Mouse (Mus musculus) neural tube, embryonic 14.5 days (tissue): Measurements from ENCODE around the gene Ppp2r5a. TPM values are rescaled to one million over a fixed set of nuclear protein-coding genes. Genes with fewer than 3 reads are reported as not detected.

ENCODE experiments used
- ATAC-seq: fragments of 200-750 bp; cut with Nextera tagmentation; 2 replicates; pipeline ENCODE4 v1.8.0; 2017; ENCODE audit warnings: low read depth, mild to moderate bottlenecking, moderate TSS enrichment, moderate library complexity
- H3K27ac ChIP-seq: fragments of 300-500 bp; sonication (generic); 2 replicates; pipeline ENCODE4 v1.5.1; 2014; ENCODE audit warnings: low read depth, mild to moderate bottlenecking, control low read depth, low read length, moderate library complexity, mixed read lengths
- H3K27me3 ChIP-seq: fragments of 300-500 bp; sonication (generic); 2 replicates; pipeline ENCODE4 v1.6.1; 2014; ENCODE audit warnings: low read length; ENCODE audit not compliant: control insufficient read depth, insufficient read depth
- H3K36me3 ChIP-seq: fragments of 300-500 bp; sonication (generic); 2 replicates; pipeline ENCODE4 v1.6.1; 2014; ENCODE audit warnings: low read length, mixed read lengths; ENCODE audit not compliant: control insufficient read depth, insufficient read depth
- H3K4me1 ChIP-seq: fragments of 300-500 bp; sonication (generic); 2 replicates; pipeline ENCODE4 v1.6.1; 2014; ENCODE audit warnings: low read length; ENCODE audit not compliant: control insufficient read depth, insufficient read depth
- H3K4me2 ChIP-seq: fragments of 300-500 bp; sonication (generic); 2 replicates; pipeline ENCODE4 v1.6.1; 2014; ENCODE audit warnings: mild to moderate bottlenecking, low read depth, low read length, control low read depth
- H3K4me3 ChIP-seq: fragments of 300-500 bp; sonication (generic); 2 replicates; pipeline ENCODE4 v1.5.1; 2014; ENCODE audit warnings: low read depth, low read length, control low read depth, mixed read lengths
- H3K9ac ChIP-seq: fragments of 300-500 bp; sonication (generic); replicated peaks from 2 replicates; pipeline ENCODE4 v1.6.1; 2014; ENCODE audit warnings: low read depth, mild to moderate bottlenecking, control low read depth, low read length, mixed read lengths
- H3K9me3 ChIP-seq: fragments of 300-500 bp; sonication (generic); 2 replicates; pipeline ENCODE4 v1.6.1; 2016; ENCODE audit warnings: low read length; ENCODE audit not compliant: control insufficient read depth
- WGBS: fragments of 180-500 bp; shearing (Covaris S2); extraction: QIAGEN DNeasy Blood & Tissue Kit; methylation state at CpG from one replicate; pipeline ENCODE4 v1.1.7; 2014; 5-methylcytosine and 5-hydroxymethylcytosine counted together
- polyA plus RNA-seq: library from polyadenylated mRNA; unstranded; fragments of >200 nt; fragmentation: Nextera tagmentation; extraction: Ambion mirVana; gene quantifications from 2 replicates; pipeline ENCODE4 v1.2.1, GENCODE M21; 2014

Gene Ppp2r5a
- polyA plus RNA-seq, 1 experiment from 2014 or later, result 6.9 TPM

DNA sequence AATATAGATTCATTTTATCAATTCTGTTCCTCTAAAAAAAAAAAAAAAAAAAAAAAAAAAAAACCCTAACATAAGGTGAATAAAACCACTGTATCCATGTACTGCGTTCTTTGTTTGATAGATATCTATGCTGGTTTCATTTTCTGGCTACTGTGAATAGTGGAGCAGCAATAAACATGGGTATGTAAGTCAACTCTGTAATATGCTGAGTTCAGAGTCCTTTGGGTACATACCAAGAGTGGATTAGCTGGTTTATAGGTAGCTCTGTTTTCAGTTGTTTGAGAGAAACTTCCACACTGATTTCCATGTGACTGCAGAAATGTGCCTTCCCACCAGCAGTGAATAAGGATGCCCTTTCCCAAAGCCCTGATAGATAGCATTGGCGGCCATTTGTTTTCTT lies 25.0 kb downstream of the Ppp2r5a start:
- no peak overlapping the region for H3K9ac ChIP-seq
- H3K4me3 ChIP-seq, result no peak overlapping the region
- WGBS, result 96% methylated on average over 2 of the region's 2 CpGs
- no peaks in the 10 kb centered on the region for H3K36me3 ChIP-seq
- H3K9me3 ChIP-seq, result no peaks in the 10 kb centered on the region
- no peak overlapping the region for H3K4me2 ChIP-seq
- no peak for ATAC-seq
- no peaks in the 10 kb centered on the region for H3K27me3 ChIP-seq
- no peak overlapping the region for H3K27ac ChIP-seq
- H3K4me1 ChIP-seq, result no peaks in the 10 kb centered on the region

GRCm38 (mm10) chr1:191375644-191375998 lies 27.5 kb downstream of the Ppp2r5a start:
- Histone ChIP-seq H3K4me3 (no peak overlapping the region), H3K4me2 (no peak overlapping the region), H3K27me3 (no peaks in the 10 kb centered on the region), H3K9me3 (no peaks in the 10 kb centered on the region), H3K36me3 (no peaks in the 10 kb centered on the region), H3K4me1 (no peaks in the 10 kb centered on the region), H3K9ac (no peak overlapping the region), H3K27ac (no peak overlapping the region)
- ATAC-seq, result no peak
- WGBS, result 92% methylated on average over 5 of the region's 5 CpGs

DNA sequence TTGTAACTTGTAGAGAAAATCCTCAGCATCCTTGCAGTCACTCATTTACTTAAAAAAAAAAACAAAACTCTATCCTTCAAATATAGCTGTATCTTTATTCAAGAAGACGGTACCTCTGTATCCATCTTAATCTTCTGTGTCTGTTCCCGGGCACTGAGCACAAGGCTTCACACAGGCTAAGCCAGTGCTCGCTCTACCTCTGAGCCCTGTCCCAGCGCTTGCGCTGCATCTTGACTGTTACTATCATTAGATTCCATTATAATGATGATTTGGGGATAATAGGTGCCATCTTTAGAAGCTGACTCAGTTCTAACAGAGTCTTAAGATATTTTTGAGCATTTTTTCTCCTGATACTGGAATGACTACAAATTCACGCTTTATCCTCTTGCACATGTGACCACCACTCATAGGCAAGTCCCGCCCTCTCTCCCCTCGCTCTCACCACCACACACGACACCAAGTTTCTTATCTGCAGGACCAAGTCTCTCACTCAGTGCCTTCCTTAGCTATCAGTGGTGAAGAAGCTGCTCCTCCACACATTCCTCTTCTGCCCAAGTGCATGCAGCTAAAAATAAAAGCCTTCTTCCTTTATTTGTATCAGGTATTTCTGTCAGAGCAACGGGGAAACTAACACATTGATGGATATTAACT lies 28.0 kb downstream of the Ppp2r5a start:
- no peak for ATAC-seq
- 95% methylated on average over 10 of the region's 10 CpGs for WGBS
- no peaks in the 10 kb centered on the region for H3K4me1 ChIP-seq

GRCm38 (mm10) chr1:191369140-191369539 lies 33.9 kb downstream of the Ppp2r5a start:
- Histone ChIP-seq H3K36me3 (no peaks in the 10 kb centered on the region), H3K4me3 (no peak overlapping the region), H3K27me3 (no peaks in the 10 kb centered on the region), H3K9ac (no peak overlapping the region), H3K4me2 (no peak overlapping the region), H3K27ac (no peak overlapping the region), H3K4me1 (no peaks in the 10 kb centered on the region), H3K9me3 (no peaks in the 10 kb centered on the region)
- ATAC-seq, result no peak

More for the DNA sequence above, 28.0 kb downstream of the Ppp2r5a start:
- no peaks in the 10 kb centered on the region for H3K36me3 ChIP-seq
- no peak overlapping the region for H3K27ac ChIP-seq
- H3K4me2 ChIP-seq, result no peak overlapping the region
- no peak overlapping the region for H3K4me3 ChIP-seq
- H3K9me3 ChIP-seq, result no peaks in the 10 kb centered on the region
- no peak overlapping the region for H3K9ac ChIP-seq
- H3K27me3 ChIP-seq, result no peaks in the 10 kb centered on the region

- no peaks in the 10 kb centered on the region for H3K36me3 ChIP-seq
- no peak overlapping the region for H3K4me3 ChIP-seq
- no peak overlapping the region for H3K4me2 ChIP-seq
- 92% methylated on average over 4 of the region's 4 CpGs for WGBS
- no peaks in the 10 kb centered on the region for H3K9me3 ChIP-seq
- no peak overlapping the region for H3K9ac ChIP-seq
- H3K4me1 ChIP-seq, result no peaks in the 10 kb centered on the region
- H3K27me3 ChIP-seq, result no peaks in the 10 kb centered on the region
- ATAC-seq, result no peak
- H3K27ac ChIP-seq, result no peak overlapping the region
Observed at GRCm38 (mm10) chr1:191368193-191368592, 34.9 kb downstream of the Ppp2r5a start.

DNA sequence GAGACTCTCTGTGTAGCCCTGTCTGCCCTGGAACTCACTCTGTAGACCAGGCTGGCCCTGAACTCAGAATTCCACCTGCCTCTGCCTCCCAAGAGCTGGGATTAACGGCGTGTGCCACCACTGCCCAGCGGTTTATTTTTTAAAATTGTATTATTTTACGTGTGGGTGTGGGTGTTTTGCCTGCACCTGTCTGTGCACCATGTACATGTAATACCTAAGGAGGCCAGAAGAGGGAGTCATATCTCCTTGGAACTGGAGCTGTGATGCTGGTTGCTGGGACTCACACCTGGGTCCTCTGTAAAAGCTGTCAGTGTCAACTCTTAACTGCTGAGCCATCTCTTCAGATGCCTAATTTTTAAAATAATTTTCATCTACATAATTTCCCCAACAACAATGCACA lies 38.6 kb downstream of the Ppp2r5a start:
- Histone ChIP-seq H3K27me3 (no peaks in the 10 kb centered on the region), H3K9ac (no peak overlapping the region), H3K4me3 (no peak overlapping the region), H3K4me1 (no peaks in the 10 kb centered on the region), H3K9me3 (no peaks in the 10 kb centered on the region), H3K36me3 (no peaks in the 10 kb centered on the region), H3K4me2 (no peak overlapping the region), H3K27ac (no peak overlapping the region)
- WGBS, result 68% methylated on average over 4 of the region's 4 CpGs
- ATAC-seq, result no peak

DNA sequence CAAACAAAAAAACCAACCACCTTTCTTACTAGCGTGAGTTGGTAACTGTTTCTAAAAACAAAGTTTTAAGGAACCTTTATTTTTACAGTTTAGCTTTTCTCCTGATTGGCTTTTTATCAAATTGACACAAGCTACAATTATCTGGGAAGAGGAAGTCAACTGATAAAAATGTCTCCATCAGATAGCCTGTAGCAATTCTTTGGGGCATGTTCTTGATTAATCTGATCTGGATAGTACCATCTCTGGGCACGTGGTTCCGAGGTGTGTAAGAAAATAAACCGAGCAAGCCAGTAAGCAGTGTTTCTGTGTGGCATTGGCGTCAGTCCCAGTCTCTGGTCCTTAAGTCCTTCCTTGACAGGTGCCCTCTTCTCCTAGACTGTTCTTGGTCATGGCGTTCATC lies 40.7 kb downstream of the Ppp2r5a start:
- WGBS, result 92% methylated on average over 6 of the region's 6 CpGs
- Histone ChIP-seq H3K4me3 (no peak overlapping the region), H3K36me3 (no peaks in the 10 kb centered on the region), H3K9ac (no peak overlapping the region), H3K9me3 (no peaks in the 10 kb centered on the region), H3K27me3 (no peaks in the 10 kb centered on the region), H3K4me2 (no peak overlapping the region), H3K27ac (no peak overlapping the region), H3K4me1 (no peaks in the 10 kb centered on the region)
- ATAC-seq, result no peak

DNA sequence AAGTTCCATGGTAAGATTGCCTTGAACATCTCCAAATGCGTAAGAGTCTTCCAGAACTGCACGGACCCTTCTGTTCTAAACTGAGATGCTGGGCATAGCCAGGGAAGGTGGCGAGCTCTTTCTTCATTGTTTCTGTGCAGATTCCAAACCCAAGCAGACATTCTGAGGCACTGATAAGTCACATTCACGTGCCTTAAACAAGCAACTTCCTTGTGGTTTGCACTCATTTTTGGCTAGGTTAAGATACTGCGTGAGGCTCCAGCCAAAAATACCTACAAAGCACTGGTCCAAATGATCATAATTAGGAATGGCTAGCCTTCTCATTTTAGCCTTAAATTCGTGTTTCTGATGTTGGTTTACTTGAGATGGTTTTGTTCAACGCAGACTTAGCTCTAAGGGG lies 43.6 kb downstream of the Ppp2r5a start:
- H3K9ac ChIP-seq, result no peak overlapping the region
- no peak overlapping the region for H3K4me2 ChIP-seq
- peaks cover 6% of the 10 kb centered on the region for H3K36me3 ChIP-seq
- ATAC-seq, result no peak
- H3K4me1 ChIP-seq, result no peaks in the 10 kb centered on the region
- H3K27ac ChIP-seq, result no peak overlapping the region
- H3K4me3 ChIP-seq, result no peak overlapping the region
- WGBS, result 93% methylated on average over 7 of the region's 7 CpGs
- H3K9me3 ChIP-seq, result no peaks in the 10 kb centered on the region
- H3K27me3 ChIP-seq, result no peaks in the 10 kb centered on the region

DNA sequence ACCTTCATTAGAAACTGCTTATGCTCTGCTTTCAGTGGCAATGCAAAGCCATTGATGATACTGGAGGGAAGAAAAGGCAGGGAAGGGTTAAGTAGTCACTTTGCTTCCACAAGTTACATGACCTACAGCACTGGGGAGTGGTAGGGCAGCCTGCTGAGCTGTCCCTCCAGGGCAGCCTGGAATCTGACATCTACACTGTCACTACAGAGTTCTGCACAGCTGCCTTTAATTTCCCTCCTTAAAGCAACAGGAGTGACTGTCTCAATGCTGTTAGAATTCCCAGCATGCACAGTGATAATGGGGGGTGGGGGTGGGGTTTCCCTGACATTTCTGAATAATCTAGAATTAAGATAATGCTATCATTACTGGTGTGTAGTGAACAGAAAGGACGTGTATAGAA lies 46.1 kb downstream of the Ppp2r5a start:
- H3K27ac ChIP-seq, result no peak overlapping the region
- no peak for ATAC-seq
- no peak overlapping the region for H3K9ac ChIP-seq
- H3K36me3 ChIP-seq, result peaks cover 6% of the 10 kb centered on the region
- H3K4me1 ChIP-seq, result no peaks in the 10 kb centered on the region
- H3K4me2 ChIP-seq, result no peak overlapping the region
- 92% methylated on average over 1 of the region's 1 CpGs for WGBS
- H3K9me3 ChIP-seq, result no peaks in the 10 kb centered on the region
- no peaks in the 10 kb centered on the region for H3K27me3 ChIP-seq
- H3K4me3 ChIP-seq, result no peak overlapping the region
